Mouse (Mus musculus) adrenal gland, adult (tissue): ENCODE data around the gene Ern1.
A peak's percentile ranks its signal among the peaks of the same experiment; 100 is the strongest.
"Not testable (repeated sequence)": the region's sequence is repeated elsewhere in the genome, so short reads cannot be mapped to it uniquely, and the experiment has no call there.

Experiments used
- DNase-seq, 2 experiments: peaks; one replicate each; pipeline ENCODE4 v3.0.0; 2022 to 2023; ENCODE audit warnings: low spot score in 1 of 2; ENCODE audit not compliant: inconsistent age in 2 of 2

Ern1 gene

GRCm38 (mm10) chr11:106438524-106439177 is 49.0 kb downstream of the Ern1 start:
- DNase-seq = peak; percentile 29 to 78

- peak in 1 of 2 experiments; percentile 63 for DNase-seq
Observed at GRCm38 (mm10) chr11:106437543-106437942, 50.1 kb downstream of the Ern1 start.

- peak; percentile 89 to 95 for DNase-seq
Observed at GRCm38 (mm10) chr11:106437039-106437438, 50.6 kb downstream of the Ern1 start.

GRCm38 (mm10) chr11:106430392-106430791 is 57.3 kb downstream of the Ern1 start:
- no peak for DNase-seq

- peak in 1 of 2 experiments; percentile 30 for DNase-seq
Observed at GRCm38 (mm10) chr11:106429689-106430088, 58.0 kb downstream of the Ern1 start.

- no peak for DNase-seq
Observed at GRCm38 (mm10) chr11:106428556-106428955, 59.1 kb downstream of the Ern1 start.

- no peak for DNase-seq
Observed at GRCm38 (mm10) chr11:106428106-106428505, 59.5 kb downstream of the Ern1 start.

GRCm38 (mm10) chr11:106426447-106426846 is 61.2 kb downstream of the Ern1 start:
- no peak for DNase-seq

- DNase-seq = no peak
Observed at GRCm38 (mm10) chr11:106425201-106425600, 62.5 kb downstream of the Ern1 start.

- peak in 1 of 2 experiments; percentile 64 for DNase-seq
Observed at GRCm38 (mm10) chr11:106419262-106420102, 68.2 kb downstream of the Ern1 start.

- DNase-seq = peak; percentile 84 to 94
Observed at GRCm38 (mm10) chr11:106418622-106419196, 68.9 kb downstream of the Ern1 start.

- DNase-seq = no peak
Observed at GRCm38 (mm10) chr11:106417860-106418259, 69.8 kb downstream of the Ern1 start.

GRCm38 (mm10) chr11:106416331-106416730 is 71.3 kb downstream of the Ern1 start:
- no peak for DNase-seq

GRCm38 (mm10) chr11:106412641-106413360 is 74.9 kb downstream of the Ern1 start:
- DNase-seq = no peak

GRCm38 (mm10) chr11:106411157-106411556 is 76.5 kb downstream of the Ern1 start:
- peak in 1 of 2 experiments; percentile 42 for DNase-seq

GRCm38 (mm10) chr11:106410507-106410906 is 77.1 kb downstream of the Ern1 start:
- DNase-seq = peak in 1 of 2 experiments; percentile 78

GRCm38 (mm10) chr11:106410011-106410410 is 77.6 kb downstream of the Ern1 start:
- DNase-seq = peak; percentile 78 to 89

- peak in 1 of 2 experiments; percentile 54 for DNase-seq
Observed at GRCm38 (mm10) chr11:106398481-106398880, 89.2 kb downstream of the Ern1 start.

- peak in 1 of 2 experiments; percentile 62 for DNase-seq
Observed at GRCm38 (mm10) chr11:106397656-106398055, 90.0 kb downstream of the Ern1 start.

GRCm38 (mm10) chr11:106394055-106394454 is 93.6 kb downstream of the Ern1 start:
- DNase-seq = not testable (repeated sequence)

- no peak for DNase-seq
Observed at GRCm38 (mm10) chr11:106393331-106393616, 94.4 kb downstream of the Ern1 start.
